Mouse (Mus musculus): ENCODE measurements around the gene Itgav. TPM values are rescaled to one million over a fixed set of nuclear protein-coding genes. Genes with fewer than 3 reads are reported as not detected.

The Itgav gene
- polyA plus RNA-seq, 1 experiment from 2014 or later = 26.5 TPM

DNA sequence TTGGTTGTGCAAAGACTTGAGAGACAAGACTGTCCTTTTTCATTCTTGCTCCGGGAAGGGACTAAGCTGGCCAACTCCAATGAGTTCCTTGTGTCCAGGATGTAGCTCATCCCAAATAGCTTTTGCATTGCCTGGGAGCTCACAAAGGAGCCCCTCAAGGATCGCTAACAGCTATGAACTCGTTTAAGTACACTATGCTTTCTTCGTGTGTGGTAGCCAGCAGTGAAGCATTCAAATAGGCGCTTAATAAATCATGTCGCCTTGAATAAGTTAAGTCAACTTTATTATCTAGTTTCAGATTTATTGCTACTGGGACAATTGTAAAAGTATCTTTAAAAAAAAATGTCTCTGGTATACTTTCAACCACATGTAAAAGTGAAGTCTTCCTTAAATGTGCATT, 42.4 kb upstream of the Itgav start:
- no peak overlapping the region for H3K27ac ChIP-seq (ENCODE audit: low read depth)
- no peaks in the 10 kb centered on the region for H3K9me3 ChIP-seq (ENCODE audit: low read length)
- no peaks in the 10 kb centered on the region for H3K27me3 ChIP-seq (ENCODE audit: insufficient read depth, low read length)
- H3K4me1 ChIP-seq (ENCODE audit: insufficient read depth) = no peaks in the 10 kb centered on the region
- TF ChIP-seq CTCF (IDR thresholded peaks at IDR 0.05; ENCODE audit: low read depth) (no peak), EP300 (IDR thresholded peaks at IDR 0.05; ENCODE audit: low read depth) (no peak)
- H3K36me3 ChIP-seq (replicated peaks; ENCODE audit: insufficient read depth, low read length) = no peaks in the 10 kb centered on the region
- DNase-seq (no peak), ATAC-seq (no peak)
- WGBS (ENCODE audit: insufficient replicate concordance) = 76% methylated on average over 6 of the region's 6 CpGs
- no peak overlapping the region for H3K4me3 ChIP-seq (ENCODE audit: low read depth, low read length)
- H3K4me2 ChIP-seq (ENCODE audit: low read depth, low read length) = no peak overlapping the region
- no peak overlapping the region for H3K9ac ChIP-seq (replicated peaks)

DNA sequence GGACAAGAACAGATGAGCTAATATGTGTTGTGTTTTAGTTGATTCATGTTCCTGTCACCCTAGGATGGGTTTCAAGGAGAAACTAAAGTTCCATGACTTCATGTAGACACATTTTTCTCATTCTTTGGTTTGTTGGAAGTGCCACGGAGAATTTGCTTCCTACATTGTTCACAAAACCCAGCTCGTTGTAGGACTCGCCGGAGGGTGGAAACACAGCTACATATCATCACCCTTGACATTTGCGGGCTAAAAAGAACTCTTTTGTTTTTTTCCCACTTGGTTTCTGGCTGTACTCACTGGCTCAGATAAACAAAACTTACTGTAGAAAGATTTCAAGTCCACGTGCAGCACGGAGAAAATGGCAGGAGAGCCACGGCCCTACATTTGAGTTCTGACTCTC, 41.9 kb upstream of the Itgav start:
- Histone ChIP-seq H3K4me1 (ENCODE audit: insufficient read depth) (no peaks in the 10 kb centered on the region), H3K9me3 (ENCODE audit: low read length) (no peaks in the 10 kb centered on the region), H3K9ac (replicated peaks) (no peak overlapping the region), H3K36me3 (replicated peaks; ENCODE audit: insufficient read depth, low read length) (no peaks in the 10 kb centered on the region), H3K4me3 (ENCODE audit: low read depth, low read length) (no peak overlapping the region), H3K27me3 (ENCODE audit: insufficient read depth, low read length) (no peaks in the 10 kb centered on the region), H3K27ac (ENCODE audit: low read depth) (no peak overlapping the region), H3K4me2 (ENCODE audit: low read depth, low read length) (no peak overlapping the region)
- ATAC-seq = no peak
- DNase-seq = no peak
- TF ChIP-seq EP300 (IDR thresholded peaks at IDR 0.05; ENCODE audit: low read depth) (no peak), CTCF (IDR thresholded peaks at IDR 0.05; ENCODE audit: low read depth) (no peak)
- WGBS (ENCODE audit: insufficient replicate concordance) = 55% methylated on average over 8 of the region's 8 CpGs

DNA sequence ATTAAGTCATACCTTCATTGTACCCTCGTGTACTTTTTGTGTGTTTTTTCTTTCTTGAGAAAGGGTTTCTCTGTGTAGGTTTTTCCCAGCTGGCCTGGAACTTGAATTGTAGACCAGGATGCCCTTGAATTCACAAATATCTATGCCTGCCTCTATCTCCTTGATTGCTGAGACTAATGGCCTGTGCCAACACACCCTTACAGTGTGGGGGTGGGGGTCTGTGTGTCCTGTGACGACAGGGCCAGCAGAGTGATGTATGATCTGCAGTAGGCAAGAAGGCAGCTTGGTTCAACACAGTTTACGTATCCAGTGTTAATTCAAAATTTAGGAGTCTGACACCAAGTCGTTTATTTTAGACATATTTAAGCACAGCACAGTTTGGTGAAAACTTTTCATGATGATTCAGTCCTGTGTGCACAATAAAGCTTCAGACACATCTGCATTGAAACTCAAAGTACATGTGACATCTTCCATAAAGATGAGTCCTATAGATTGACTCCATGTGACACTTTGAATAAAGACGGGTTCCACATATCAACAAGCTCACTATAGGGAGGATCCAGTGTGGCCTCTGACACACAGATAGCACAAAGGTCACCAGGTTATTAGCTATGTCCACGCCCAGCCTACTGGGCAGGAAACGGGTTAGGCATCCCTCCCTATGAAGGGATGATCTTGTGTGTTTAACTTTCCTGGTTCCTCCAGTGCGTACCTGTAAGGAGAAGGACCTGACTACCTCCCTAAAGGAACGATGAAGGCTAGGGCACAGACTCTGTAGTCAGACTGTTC, 40.3 kb upstream of the Itgav start:
- H3K9me3 ChIP-seq (ENCODE audit: low read length) = peaks cover under 1% of the 10 kb centered on the region; the same call in 1 of the 2 replicates
- no peak overlapping the region for H3K4me3 ChIP-seq (ENCODE audit: low read depth, low read length)
- no peak for TF ChIP-seq EP300 (IDR thresholded peaks at IDR 0.05; ENCODE audit: low read depth)
- TF ChIP-seq CTCF (IDR thresholded peaks at IDR 0.05; ENCODE audit: low read depth) = no peak
- H3K4me1 ChIP-seq (ENCODE audit: insufficient read depth) = no peaks in the 10 kb centered on the region
- peak; percentile 68 for ATAC-seq
- no peak overlapping the region for H3K27ac ChIP-seq (ENCODE audit: low read depth)
- no peak for DNase-seq
- no peaks in the 10 kb centered on the region for H3K36me3 ChIP-seq (replicated peaks; ENCODE audit: insufficient read depth, low read length)
- no peaks in the 10 kb centered on the region for H3K27me3 ChIP-seq (ENCODE audit: insufficient read depth, low read length)
- 63% methylated on average over 9 of the region's 9 CpGs for WGBS (ENCODE audit: insufficient replicate concordance)
- H3K9ac ChIP-seq (replicated peaks) = no peak overlapping the region
- H3K4me2 ChIP-seq (ENCODE audit: low read depth, low read length) = no peak overlapping the region

DNA sequence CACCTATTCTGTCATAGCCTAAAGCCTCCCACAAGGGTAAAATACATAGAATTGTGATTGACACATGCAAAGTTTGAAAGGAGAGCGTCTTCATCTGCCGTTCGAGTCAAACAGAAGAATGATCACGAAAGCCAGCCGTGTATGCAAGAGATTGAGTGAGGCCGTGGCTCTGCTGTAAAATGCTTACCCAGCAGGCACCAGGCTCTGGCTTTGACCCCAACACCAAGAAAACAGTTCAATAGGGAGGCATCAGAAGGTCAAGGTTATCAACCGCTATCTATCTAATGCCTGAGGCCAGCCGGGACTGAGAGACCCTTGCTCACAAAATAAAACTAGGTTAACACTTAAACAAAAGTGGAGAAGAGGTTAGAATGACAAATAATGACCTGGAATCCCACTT, 39.5 kb upstream of the Itgav start:
- Histone ChIP-seq H3K27me3 (ENCODE audit: insufficient read depth, low read length) (no peaks in the 10 kb centered on the region), H3K9ac (replicated peaks) (no peak overlapping the region), H3K36me3 (replicated peaks; ENCODE audit: insufficient read depth, low read length) (no peaks in the 10 kb centered on the region), H3K4me1 (ENCODE audit: insufficient read depth) (no peaks in the 10 kb centered on the region), H3K4me2 (ENCODE audit: low read depth, low read length) (no peak overlapping the region), H3K4me3 (ENCODE audit: low read depth, low read length) (no peak overlapping the region), H3K27ac (ENCODE audit: low read depth) (no peak overlapping the region), H3K9me3 (ENCODE audit: low read length) (peaks cover 3% of the 10 kb centered on the region)
- 73% methylated on average over 8 of the region's 8 CpGs for WGBS (ENCODE audit: insufficient replicate concordance)
- ATAC-seq = peak; percentile 80
- no peak for DNase-seq
- no peak for TF ChIP-seq CTCF (IDR thresholded peaks at IDR 0.05; ENCODE audit: low read depth)
- TF ChIP-seq EP300 (IDR thresholded peaks at IDR 0.05; ENCODE audit: low read depth) = no peak

DNA sequence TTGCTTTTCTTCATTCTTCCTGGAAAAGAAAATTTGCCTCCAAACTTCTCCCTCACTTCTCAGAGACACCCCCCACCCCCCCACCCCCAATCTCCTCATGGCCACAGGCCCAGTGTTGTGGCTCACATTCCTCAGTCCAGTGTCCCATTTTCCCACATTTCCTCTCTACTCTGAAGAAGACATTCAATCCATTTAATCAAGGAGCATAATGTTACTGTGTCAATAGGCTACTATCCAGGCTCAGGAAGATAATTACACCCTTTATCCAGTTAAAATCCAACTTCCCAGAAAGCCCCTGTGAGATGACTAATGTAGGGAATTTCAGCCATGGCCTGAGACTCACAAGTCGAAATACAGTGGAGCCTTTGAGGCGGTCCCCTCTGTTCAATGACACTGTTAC, 33.8 kb upstream of the Itgav start:
- Histone ChIP-seq H3K4me2 (ENCODE audit: low read depth, low read length) (no peak overlapping the region), H3K9me3 (ENCODE audit: low read length) (peaks cover 3% of the 10 kb centered on the region), H3K27me3 (ENCODE audit: insufficient read depth, low read length) (no peaks in the 10 kb centered on the region), H3K4me3 (ENCODE audit: low read depth, low read length) (no peak overlapping the region), H3K36me3 (replicated peaks; ENCODE audit: insufficient read depth, low read length) (no peaks in the 10 kb centered on the region), H3K4me1 (ENCODE audit: insufficient read depth) (no peaks in the 10 kb centered on the region), H3K9ac (replicated peaks) (no peak overlapping the region), H3K27ac (ENCODE audit: low read depth) (no peak overlapping the region)
- no peak for DNase-seq
- TF ChIP-seq CTCF (IDR thresholded peaks at IDR 0.05; ENCODE audit: low read depth) (no peak), EP300 (IDR thresholded peaks at IDR 0.05; ENCODE audit: low read depth) (no peak)
- WGBS (ENCODE audit: insufficient replicate concordance) = 42% methylated on average over 2 of the region's 2 CpGs
- no peak for ATAC-seq

DNA sequence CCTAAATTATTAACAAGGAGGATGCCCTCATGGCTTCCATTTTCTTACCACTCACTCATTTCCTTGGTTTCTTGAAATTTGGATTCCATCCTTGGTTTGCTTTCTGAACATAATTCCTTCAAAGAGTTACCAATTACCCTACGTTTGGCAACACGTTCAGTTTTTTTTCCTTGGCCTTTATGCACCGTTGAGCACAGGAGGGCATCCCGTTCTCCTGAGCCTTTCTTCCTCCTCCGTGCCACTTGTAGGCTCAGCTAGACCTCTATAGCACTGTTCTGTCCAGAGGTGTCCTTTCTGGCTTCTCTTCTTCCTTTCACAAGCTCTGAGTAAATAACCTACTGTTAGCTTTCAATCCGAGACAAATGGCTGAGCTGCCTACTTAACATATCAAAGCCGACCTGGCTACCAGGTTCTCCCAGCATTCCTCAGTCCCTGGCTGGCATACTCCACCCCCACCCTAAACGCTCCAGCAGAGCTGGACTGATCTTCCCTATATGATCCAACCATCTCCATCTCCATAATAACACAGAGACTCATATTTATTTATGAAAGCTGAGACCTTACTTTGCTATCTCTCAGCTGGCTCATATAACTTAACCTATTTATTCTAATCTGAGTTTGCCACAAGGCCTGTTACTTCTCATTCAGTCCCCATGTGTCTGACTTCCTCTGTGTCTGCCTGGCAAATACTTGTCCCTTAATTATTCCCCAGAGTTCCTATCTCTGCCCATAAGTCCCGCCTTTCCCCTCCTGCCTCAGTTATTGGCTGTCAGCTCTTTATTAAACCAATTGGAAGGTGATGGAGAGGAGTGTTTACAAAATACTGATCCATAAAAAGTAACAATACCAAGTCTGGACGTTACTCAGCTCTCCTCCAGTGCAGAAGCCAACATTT, 31.3 kb upstream of the Itgav start:
- ATAC-seq (no peak), DNase-seq (no peak)
- Histone ChIP-seq H3K9me3 (ENCODE audit: low read length) (peaks cover 3% of the 10 kb centered on the region), H3K27me3 (ENCODE audit: insufficient read depth, low read length) (no peaks in the 10 kb centered on the region), H3K4me2 (ENCODE audit: low read depth, low read length) (no peak overlapping the region), H3K4me1 (ENCODE audit: insufficient read depth) (no peaks in the 10 kb centered on the region), H3K36me3 (replicated peaks; ENCODE audit: insufficient read depth, low read length) (no peaks in the 10 kb centered on the region), H3K4me3 (ENCODE audit: low read depth, low read length) (no peak overlapping the region), H3K27ac (ENCODE audit: low read depth) (no peak overlapping the region), H3K9ac (replicated peaks) (no peak overlapping the region)
- no peak for TF ChIP-seq CTCF (IDR thresholded peaks at IDR 0.05; ENCODE audit: low read depth)
- TF ChIP-seq EP300 (IDR thresholded peaks at IDR 0.05; ENCODE audit: low read depth) = no peak
- 58% methylated on average over 10 of the region's 10 CpGs for WGBS (ENCODE audit: insufficient replicate concordance)
